Mouse (Mus musculus): ENCODE measurements around the gene Rspo1.

- no peak for TF ChIP-seq CTCF (IDR thresholded peaks at IDR 0.05; ENCODE audit: extremely low read depth, insufficient read length, insufficient replicate concordance, low read depth, low read length)
- no peak for TF ChIP-seq POLR2A (IDR thresholded peaks at IDR 0.05; ENCODE audit: low read depth, low read length)
Measured at GRCm38 (mm10) chr4:125007460-125007859, 21.2 kb downstream of the Rspo1 start.
